Mouse (Mus musculus) forelimb bud, embryonic 11.5 days (tissue): ENCODE measurements around the gene Snrpc.
"Not testable (repeated sequence)": the region's sequence is repeated elsewhere in the genome, so short reads cannot be mapped to it uniquely, and the experiment has no call there.

Experiments used
- DNase-seq: peaks from one replicate; pipeline ENCODE4 v3.0.0-alpha.2; 2012; ENCODE audit warnings: low read depth, low spot score

The Snrpc gene

DNA sequence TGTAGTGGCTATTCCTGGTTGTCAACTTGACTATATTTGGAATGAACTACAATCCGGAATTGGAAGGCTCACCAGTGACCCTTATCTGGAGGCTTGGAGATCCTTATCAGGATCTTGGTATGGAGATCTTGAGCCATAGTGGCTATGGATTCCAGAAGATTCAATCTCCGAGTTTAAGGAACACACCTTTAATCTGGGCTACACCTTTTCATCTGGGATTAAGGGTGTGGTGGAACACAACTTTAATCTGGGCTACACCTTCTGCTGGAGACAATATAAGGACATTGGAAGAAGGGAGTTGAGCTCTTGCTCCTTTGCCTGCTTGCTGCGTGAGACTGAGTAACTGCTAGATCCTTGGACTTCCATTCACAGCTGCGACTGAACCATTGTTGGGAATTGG, at the start of gene Snrpc:
Gene Snrpc, plus strand, starts transcription at position 301 of the 400 bp plus-strand sequence.
- DNase-seq: not testable (repeated sequence)

DNA sequence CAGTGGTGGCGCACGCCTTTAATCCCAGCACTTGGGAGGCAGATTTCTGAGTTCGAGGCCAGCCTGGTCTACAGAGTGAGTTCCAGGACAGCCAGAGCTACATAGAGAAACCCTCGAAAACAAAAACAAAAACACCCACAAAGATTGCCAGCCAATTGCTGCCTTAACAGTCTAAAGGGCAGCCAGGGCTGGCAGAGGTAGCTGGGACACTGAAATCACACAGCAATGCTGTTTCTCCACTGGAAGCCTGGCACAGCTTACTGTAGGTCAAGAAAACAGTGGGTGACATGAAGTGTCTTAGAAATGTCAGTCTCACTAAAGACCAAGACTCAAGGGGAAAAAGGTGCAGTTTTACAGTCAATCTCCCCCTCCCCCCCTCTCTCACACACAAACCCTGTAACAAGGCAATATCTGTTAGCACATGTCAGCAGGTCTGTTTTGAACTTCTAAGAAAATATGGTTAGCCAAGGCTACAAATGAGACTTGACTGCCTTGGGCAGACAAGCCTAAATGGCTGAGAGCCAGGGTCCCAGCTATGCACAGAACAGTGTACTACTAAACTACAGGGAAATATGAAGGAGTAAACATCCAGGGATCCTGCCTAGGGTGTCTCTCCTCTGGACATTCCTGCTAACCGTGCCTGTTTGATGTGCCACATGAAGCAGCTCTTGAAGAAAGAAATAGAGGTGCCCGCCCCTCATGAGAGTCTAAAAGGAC, 49.3 kb upstream of the Snrpc start:
- DNase-seq: no peak

DNA sequence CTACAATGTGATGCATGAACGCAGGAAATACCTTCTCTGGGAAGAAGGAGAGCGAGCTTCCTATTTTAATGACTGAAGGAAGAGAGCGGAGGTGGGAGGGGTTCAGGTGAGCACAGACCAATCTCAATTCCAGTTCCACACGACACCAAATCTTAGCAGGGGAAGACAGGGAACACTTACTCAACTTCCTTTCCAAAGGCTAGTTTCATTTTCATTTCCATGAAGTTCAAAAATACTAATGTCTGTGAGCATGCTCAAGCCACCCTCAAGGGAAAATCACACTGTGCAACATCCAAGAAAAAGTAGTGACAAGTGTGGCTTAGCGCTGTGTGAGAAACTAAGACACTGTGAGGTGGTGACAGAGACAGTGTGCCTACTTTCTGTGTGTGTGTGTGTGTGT, 47.9 kb upstream of the Snrpc start:
- DNase-seq: no peak

DNA sequence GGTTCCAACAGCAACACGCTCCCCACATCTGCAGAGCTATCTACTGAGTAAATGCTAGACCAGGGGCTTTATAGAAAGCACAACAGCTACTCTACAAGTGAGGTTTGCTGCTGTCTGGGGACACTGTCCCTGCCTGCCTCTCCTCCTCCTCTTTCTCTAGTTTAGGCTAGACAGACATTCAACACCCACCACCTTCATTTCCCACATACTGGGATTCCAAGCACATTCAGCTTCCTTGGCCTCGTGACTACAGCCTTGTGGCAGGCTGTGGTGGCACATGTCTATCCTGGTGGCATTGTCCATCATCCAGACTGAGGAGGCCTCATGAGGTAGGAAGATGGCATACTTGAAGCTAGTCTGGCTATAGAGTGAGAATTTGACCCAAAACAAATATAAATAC, 47.0 kb upstream of the Snrpc start:
- no peak for DNase-seq

DNA sequence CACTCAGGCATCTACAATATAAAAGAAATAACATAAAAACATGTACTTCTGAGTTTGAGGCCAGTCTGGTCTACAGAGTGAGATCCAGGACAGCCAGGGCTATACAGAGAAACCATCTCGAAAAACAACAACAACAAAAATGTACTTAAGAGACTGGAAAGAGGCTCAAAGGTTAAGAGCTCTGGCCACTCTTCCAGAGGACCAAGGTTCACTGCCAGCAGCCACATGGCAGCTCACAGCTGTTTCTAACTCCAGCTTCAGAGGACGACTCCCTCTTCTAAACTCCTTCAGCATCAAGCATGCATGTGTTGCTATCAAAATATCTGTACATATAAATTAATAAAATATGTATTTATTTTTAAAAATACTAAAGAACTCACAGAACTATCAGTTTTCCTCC, 46.4 kb upstream of the Snrpc start:
- DNase-seq: no peak

DNA sequence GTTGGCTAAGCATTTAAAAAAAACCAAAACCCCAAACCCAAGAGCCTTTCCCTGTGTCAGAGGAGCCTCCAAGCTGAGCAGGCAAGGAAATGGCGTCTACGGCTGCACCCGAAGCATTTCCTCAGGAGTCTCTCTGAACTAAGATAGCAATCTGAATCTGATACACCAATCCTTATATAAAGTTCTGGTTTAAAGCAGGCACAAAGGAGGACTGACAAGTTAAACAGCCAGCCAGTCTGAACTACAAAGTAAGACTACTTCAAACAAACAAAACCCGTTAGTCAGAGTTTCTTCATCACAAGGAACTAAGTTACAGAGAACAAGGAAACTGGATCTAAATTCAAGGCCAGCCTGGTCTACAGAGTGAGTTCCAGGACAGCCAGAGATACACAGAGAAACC, 45.4 kb upstream of the Snrpc start:
- DNase-seq: no peak

DNA sequence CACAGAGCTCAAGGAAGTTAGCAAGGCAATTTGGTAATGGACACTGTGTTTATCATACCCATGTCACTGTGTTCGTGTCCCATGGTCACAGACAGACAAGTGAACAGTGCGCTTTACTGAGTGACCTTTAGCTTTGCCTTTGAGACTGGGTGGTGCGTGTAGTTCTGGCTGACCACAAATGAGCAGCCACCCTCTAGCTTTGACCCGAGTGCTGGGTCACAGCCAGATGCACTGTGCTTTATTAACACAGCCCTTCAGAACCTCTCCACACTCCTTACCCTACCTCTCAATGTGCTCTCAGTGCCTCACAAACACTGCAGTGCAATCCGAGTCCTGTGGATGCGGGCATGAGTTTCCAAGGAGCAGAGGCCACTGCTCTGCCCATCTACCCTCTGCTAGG, 44.8 kb upstream of the Snrpc start:
- no peak for DNase-seq

DNA sequence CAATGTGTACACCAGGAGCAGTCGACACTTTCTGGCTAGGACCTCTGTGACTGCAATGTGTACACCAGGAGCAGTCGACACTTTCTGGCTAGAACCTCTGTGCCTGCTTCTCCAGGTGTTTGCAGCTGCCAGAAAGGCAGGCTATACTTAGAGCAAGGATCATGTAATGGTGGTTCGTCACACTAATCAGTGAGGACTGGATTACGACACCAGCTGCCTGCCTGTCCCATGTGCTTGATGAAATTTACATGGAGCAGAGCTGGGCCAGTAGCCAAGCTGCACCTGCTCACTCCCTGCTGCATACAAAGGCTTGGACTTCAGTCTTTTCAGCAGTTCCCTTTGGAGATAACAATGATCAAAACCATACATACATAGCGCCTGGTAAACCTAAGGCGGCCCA, 41.2 kb upstream of the Snrpc start:
- DNase-seq: peak; percentile 53

DNA sequence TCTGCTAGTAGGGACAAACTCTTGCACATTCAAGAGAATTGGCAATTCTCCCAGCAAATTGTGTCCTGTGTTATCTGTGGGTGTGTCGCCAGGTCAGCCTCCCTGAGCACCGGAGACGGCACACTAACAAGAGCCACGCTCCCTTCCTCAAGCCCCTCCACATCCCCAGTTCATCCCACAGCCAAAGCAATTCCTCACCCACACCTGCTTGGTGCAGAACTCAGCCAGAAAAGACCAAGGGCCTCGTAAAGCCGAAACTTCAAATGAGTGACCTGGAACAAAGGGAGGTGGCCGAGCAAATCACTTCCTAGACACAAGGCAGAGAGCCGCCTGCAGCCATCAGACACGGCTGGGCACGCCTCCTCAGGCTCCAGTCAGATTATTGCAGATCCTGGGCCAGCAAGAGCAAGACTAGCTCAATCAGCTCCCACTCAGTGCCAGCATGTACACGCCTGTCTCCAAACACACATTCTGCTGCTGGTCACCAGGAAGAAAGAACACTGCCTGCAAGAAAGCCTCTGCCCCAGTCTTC, 40.5 kb upstream of the Snrpc start:
- DNase-seq: peak; percentile 59

DNA sequence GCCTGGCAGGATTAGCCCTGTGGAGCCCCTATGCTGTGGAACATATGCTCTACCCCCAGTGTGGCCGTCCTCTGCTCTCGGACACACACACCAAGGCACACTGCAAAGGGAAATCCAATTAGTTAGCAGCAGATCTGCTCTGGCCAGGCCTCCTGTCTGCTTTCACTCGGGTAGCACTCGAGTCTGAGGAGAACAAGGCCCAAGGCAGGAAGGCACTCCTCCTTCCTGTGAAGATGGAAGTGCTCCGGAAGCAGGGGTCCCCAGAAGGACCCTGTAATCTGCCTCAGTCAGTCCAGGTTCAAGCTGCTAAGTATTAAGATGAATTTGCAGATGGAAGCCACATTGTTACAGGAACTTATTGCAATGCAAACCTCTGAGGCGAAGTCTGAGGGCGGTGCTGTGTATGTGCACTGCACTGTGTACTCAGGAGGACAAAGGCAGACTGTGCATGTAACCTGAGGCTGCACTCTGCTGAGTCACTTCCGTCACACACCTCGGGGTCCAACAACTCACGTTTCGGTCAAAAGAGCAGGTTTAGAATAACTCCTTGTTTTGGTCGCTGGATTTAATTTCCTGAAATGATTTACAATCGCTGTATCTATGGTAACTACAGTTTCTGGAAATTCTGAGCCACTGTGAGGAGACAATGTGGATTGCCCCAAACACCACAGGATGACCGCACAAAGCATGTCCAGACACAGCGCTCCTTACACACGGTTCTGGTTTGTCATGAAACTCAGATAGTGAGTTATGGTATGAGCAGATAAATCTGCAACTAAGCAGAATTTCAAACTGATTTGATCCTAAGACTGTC, 38.0 kb upstream of the Snrpc start:
- peak; percentile 94 for DNase-seq

DNA sequence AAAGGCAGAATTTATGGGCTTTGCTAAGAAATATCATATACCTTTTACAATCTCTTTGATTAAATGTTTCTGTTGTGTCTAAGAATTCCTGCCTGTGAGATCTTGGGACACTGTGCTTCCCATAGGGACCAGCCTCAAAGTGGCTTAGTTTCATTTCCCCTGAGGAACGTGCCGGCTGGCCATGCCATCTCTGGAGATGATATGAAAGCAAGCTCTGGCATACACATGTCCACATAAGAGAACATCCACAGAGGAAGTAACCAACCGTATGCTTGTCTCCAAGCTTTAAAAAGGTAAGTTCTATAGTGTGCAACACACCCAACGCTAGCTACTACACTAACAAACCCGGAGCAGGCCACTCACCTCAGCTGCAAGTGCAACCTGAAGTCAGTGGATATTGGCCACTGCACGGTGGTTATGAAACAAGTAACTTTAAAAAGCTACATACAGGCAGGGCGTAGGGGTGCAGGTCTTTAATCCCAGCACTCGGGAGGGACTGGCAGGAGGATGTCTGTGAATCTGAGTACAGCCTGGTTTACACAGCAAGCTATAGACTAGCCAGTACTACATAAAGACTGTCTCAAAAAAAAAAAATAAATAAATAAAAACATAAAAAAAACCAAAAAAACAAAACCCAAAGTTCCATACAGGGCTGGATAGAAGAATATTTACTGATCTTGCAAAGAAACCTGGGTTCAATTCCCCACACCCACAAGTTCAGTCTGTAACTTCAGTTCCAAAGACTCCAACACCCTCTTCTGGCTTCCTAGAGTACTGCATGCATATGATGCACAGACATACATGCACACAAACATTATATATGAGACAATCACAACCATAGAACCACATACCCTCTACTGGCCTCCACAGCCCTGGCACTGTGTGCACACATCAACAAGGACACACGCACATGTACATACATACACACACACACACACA, 37.0 kb upstream of the Snrpc start:
- no peak for DNase-seq

DNA sequence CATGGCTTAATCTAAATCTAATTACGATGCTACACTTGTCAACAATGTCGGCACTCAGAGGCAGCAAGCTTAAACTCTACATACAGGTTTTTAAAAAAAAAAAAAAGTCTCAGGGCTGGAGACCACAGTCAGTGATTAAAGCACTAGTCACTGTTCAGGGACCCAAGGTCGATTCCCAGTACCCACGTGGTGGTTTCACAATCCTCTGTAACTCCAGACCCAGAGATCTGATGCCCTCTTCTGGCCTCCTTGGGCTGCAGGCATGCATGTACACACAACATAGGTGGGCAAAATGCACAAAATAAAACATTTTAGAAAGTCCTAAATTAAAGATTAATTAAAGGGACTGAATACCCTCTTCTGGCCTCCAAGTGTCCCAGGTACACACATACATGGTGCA, 34.2 kb upstream of the Snrpc start:
- DNase-seq: no peak

DNA sequence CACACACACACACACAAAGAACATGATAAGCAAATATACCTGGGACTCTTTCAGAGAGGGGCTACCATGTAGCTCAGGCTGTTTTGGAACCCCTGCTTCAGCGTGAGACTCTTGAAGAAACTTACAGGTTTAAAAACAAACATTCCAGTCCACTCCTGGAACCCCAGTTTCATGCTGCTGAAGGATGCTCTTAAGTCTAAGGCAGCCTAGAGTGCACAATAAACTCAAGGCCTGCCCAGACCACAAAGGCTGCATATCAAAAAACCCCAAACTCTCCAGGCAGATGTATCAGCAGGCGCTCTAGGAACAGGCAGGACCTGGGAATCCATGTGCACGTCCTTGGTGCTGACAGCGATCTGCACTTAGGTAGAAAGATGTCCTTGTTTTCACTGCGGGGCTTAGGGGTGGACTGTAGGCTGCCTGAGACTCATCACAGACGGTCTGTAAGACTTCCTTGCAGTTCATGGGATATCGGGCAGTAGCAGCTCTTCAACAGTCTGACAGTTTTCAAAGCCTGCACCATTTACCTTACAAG, 33.7 kb upstream of the Snrpc start:
- no peak for DNase-seq

DNA sequence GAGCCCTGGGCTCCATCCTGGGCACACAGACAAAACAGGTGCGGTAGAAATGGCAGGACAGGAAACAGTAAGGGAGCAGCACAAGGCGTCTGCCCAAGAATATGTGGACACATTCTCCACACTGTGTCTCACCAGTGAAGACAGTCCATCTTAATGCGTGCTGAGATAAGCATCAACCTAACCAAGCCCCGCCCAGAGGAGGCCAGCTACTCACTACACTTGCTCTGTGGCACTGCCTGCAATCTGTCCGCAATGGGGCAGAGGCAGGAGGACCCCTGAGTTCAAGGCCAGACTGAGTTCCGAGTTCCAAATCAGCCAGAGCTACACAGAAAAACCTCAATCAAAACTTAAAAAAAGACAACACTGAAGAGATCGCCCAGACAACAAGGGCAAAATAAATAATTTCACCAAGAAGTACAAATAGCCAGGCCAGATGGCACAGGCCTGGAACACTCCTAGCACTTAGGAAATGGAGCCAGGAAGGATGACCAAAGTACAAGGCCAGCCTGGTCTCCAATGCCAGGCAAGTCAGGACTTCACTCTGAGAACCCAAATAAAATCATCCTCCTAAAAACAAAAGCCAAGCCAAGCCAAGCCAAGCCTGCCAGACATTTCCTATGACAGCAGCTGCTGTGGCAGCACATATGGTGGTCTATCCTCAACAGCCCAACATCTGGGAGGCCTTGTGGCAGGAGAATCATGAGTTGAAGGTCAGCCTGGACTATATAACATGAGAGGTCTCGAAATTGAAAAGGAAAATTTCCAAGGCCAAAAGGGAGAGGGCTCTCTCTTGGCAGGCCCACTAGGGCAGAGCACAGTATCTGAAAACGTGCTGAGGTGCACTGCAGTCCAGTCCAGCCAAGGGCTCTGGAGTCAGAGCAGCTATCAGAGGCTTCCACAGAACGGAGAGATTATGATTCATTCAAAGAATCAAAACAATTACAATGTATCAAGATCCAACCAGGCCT, 32.9 kb upstream of the Snrpc start:
- no peak for DNase-seq

DNA sequence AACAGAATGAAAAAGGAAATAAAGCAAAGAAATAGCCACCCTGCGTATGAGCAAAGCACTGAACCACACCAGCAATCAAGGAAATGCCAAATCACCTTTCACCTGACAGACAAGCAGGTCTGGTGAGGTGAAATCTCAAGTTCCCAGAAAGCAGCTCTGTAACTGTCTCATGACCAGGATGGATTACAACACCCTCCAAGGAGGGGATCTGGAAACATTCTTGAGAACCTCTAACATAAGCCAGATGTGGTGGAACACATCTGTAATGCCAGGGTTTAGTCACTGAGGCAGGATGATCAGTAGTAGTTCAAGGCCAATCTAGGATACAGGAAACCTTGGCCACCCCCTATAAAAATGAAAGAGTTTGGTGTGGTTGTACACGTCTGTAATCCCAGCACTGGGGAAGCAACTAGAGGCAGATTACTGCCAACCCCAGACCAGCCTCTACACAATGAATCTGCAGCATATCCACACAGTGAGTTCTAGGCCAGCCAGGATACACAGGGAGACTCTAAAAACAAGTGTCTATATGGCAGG, 30.3 kb upstream of the Snrpc start:
- no peak for DNase-seq

DNA sequence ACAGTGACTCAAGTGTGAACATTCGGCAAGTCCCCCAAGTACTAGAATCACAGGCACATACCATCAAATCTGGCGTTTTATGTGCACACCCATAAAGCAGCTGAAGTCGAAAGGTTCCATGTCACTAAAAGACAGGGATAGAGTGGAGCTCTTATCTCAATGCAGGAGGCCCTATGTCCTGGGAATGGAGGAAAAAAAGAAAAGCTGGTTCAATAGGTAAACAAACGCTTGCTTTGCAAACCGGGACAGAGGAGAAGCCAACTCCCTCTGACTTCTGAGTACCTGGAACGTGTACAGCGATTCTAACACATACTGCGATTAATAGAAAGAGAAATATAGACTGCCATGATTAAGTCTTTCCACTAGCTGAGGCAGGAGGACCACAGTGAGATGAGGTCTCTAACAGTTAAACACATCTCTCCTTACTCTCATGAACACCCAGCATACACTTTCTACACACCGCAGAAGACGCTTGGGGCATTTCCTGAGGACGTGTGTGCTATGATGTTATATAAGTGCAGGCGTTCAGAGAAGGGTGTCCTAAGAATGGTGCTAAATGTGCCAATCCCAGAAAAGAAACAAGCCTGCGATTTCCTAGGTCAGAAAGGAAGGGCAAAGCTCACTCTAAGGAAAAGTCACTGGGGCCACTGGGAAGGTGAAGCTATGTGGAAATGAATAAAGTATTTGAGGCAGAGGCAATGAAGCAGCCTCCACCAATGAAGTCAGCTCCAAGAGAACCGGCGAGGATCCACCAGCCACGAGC, 27.2 kb upstream of the Snrpc start:
- no peak for DNase-seq

DNA sequence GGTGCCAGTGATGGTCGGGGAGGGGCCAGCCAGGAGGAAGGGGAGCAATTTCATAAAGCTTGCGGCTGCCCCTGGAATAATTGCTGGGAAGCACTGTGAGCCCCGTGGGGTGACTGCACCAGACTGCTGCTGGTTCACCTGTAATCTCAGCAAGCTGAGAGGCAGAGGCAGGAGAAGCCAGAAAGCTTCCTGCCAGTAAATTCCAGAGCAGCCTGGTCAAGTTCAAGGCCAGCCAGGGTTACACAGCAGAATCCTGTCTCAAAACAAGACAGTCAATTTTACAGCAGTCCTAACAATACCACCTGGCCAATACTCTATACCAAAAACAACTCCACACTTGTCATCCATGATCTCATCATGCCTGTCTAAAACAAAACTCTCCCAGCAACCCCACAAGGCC, 26.0 kb upstream of the Snrpc start:
- DNase-seq: no peak

DNA sequence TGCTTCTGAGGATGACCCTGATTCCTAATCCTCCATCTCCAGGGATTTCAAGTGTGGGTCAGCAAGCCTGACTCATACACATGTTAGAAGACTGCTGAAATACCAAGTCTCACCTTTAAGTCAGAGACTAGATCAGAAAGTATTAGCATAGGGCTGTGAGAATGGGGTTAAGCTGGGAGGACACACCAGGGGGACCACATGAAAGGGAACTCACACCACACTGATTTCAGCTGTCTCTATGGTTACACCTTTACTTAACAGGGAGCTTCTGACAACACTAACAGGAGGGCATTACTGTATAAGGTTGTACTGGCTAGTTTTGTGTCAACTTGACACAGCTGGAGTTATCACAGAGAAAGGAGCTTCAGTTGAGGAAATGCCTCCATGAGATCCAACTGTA, 23.3 kb upstream of the Snrpc start:
- DNase-seq: no peak

DNA sequence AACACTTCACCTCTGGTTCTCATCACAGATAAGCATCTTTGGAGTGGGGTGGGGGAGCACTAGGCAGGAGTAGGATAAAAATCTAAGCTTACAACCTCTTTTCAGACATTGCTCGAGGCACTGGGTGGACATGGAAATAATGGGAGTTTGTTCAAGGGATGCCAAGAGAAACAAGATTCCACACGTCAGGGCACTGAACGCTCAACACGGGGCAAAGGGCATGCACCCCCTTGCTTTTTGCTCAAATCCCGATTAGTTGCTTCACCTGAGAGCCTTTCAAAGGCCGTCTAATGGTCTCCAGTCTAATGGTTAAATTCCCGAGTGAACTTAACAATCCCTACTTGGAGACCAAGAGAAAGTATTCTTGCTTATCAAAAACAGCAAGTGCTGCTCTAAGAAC, 18.9 kb upstream of the Snrpc start:
- no peak for DNase-seq
